Mouse (Mus musculus): Measurements from ENCODE around the gene Scd2. TPM values are rescaled to one million over a fixed set of nuclear protein-coding genes. Genes with fewer than 3 reads are reported as not detected.

Gene Scd2
- polyA plus RNA-seq, 1 experiment from 2014 or later = 178 TPM

DNA sequence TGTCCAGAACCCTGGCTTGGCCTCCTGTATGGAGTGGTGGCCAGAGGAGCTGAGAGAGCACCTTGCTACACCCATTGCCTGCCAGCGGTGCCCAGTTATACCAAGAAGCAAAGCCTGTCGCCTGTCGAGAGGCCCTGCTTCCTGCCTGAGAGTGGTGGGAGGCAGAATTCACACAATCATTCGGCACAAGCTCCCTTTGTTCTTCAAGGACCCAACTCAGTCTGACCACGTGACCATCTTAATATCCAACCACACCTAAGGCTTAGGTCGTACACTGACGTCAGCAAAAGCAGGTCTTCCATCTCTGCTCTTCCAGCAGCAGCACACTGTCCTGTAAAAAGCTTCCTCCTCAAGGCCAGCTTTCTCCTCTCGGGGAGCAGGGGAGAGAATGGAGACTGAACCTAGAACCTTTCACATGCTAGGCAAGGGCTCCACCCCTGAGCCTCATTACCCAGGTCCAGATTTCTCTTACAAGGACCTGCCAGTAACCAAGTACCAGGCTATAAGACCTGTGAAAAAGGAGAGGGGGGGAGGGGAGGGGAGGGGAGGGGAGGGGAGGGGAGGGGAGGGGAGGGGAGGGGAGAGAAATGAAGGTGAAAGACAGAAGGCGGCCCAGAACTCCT is 10.8 kb upstream of the Scd2 start:
- Histone ChIP-seq H3K27me3 (ENCODE audit: insufficient read depth, low read length) (no peaks in the 10 kb centered on the region), H3K9me3 (ENCODE audit: low read length) (no peaks in the 10 kb centered on the region), H3K4me3 (ENCODE audit: low read length) (no peak overlapping the region), H3K4me1 (ENCODE audit: insufficient read depth, low read length) (peaks cover 56% of the 10 kb centered on the region), H3K4me2 (replicated peaks; ENCODE audit: low read depth, low read length) (no peak overlapping the region), H3K36me3 (ENCODE audit: insufficient read depth, low read length) (no peaks in the 10 kb centered on the region), H3K27ac (ENCODE audit: low read length) (peak overlapping the region; percentile 97), H3K9ac (replicated peaks; ENCODE audit: low read length) (no peak overlapping the region)
- WGBS = 31% methylated on average over 9 of the region's 9 CpGs
- ATAC-seq (ENCODE audit: low FRiP score, low TSS enrichment) = no peak

DNA sequence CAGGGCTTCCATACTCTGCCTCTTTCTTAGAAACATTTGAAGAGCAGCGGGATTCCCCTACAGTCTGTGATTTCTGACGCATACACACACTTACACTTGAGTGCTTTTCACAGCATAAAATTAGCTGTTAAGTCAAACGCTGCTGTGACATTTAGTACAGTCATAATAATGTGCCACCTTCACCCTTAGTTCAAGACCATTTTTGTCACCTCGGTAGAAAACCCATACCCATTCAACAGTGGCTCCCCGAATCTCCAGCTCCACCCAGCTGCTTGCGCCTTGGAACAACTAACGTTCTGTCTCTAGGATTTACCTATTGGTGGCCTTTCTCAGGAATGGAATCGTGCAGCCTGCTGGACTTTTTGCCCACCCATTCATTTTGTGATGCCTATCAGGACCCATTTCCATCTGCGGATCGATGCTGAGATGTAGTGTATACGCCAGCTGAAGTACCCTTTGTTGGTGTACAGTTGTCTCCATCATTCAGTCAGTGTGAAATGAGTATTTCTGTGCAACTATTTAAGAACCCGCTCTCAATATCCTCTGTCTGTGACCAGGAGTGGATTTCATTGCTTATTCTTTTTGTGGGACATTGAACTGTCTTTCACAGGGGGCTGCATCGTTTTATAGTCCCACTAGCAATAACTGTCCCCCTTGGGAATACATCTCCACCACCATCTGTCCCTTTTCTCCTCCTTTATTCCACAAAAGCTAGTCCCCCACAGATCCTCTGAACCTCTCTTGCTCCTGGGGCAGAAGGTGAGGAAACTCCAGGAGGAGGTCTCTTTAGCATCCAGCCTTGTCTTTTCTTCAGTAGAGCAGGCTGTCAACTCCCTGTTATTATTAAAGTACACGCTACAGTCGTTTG is 10.1 kb upstream of the Scd2 start:
- H3K4me2 ChIP-seq (replicated peaks; ENCODE audit: low read depth, low read length) = peak overlapping the region; percentile 78
- no peaks in the 10 kb centered on the region for H3K36me3 ChIP-seq (ENCODE audit: insufficient read depth, low read length)
- peak overlapping the region; percentile 72 for H3K9ac ChIP-seq (replicated peaks; ENCODE audit: low read length)
- H3K27me3 ChIP-seq (ENCODE audit: insufficient read depth, low read length) = no peaks in the 10 kb centered on the region
- peak overlapping the region; percentile 97 for H3K27ac ChIP-seq (ENCODE audit: low read length)
- no peak for ATAC-seq (ENCODE audit: low FRiP score, low TSS enrichment)
- H3K9me3 ChIP-seq (ENCODE audit: low read length) = no peaks in the 10 kb centered on the region
- 23% methylated on average over 15 of the region's 15 CpGs for WGBS
- peaks cover 57% of the 10 kb centered on the region for H3K4me1 ChIP-seq (ENCODE audit: insufficient read depth, low read length)
- H3K4me3 ChIP-seq (ENCODE audit: low read length) = peak overlapping the region; percentile 48

DNA sequence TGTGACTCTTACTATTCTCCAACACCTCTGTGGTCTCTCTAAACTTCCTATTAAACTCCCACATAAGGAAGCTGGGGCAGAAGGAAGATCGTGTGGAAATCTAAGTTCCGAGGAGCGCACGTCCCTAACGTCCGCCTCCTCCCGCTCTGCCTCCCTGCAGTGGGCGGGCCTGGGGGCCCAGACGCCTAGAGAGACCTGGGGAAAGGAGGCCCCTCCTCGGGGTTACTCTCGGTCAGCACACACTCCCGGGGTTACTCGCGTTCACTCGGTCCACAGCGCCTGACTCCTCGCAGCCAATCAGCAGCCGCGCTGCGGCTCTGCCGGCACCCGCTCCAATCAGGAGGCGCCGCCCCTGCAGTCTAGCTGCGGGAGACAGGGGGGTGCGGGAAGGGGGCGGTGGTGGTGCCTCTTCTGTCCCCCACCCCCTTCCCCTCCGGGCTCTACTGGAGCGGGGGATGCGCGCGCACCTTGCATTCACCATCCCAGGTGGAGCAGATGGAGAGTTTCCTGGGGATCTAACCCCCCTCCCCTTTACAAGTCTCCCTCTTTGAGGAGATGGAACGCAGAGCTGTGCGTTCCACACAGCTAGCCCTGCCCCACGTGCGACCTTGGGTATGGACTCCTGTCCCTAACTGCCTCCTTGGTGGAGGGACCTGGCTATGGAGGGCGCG is 9.3 kb upstream of the Scd2 start:
- Histone ChIP-seq H3K4me3 (ENCODE audit: low read length) (peak overlapping the region; percentile 48), H3K9ac (replicated peaks; ENCODE audit: low read length) (peak overlapping the region; percentile 72), H3K27me3 (ENCODE audit: insufficient read depth, low read length) (no peaks in the 10 kb centered on the region), H3K36me3 (ENCODE audit: insufficient read depth, low read length) (no peaks in the 10 kb centered on the region), H3K9me3 (ENCODE audit: low read length) (no peaks in the 10 kb centered on the region), H3K27ac (ENCODE audit: low read length) (peak overlapping the region; percentile 97), H3K4me1 (ENCODE audit: insufficient read depth, low read length) (peaks cover 57% of the 10 kb centered on the region), H3K4me2 (replicated peaks; ENCODE audit: low read depth, low read length) (peak overlapping the region; percentile 78)
- WGBS = under 1% methylated on average over 37 of the region's 38 CpGs
- peak; percentile 99 for ATAC-seq (ENCODE audit: low FRiP score, low TSS enrichment)

- WGBS = 2% methylated on average over 11 of the region's 11 CpGs
- no peaks in the 10 kb centered on the region for H3K27me3 ChIP-seq (ENCODE audit: insufficient read depth, low read length)
- peak overlapping the region; percentile 97 for H3K27ac ChIP-seq (ENCODE audit: low read length)
- peaks cover 55% of the 10 kb centered on the region for H3K4me1 ChIP-seq (ENCODE audit: insufficient read depth, low read length)
- peak; percentile 68 for ATAC-seq (ENCODE audit: low FRiP score, low TSS enrichment)
- peak overlapping the region; percentile 48 for H3K4me3 ChIP-seq (ENCODE audit: low read length)
- no peaks in the 10 kb centered on the region for H3K9me3 ChIP-seq (ENCODE audit: low read length)
- peak overlapping the region; percentile 72 for H3K9ac ChIP-seq (replicated peaks; ENCODE audit: low read length)
- H3K4me2 ChIP-seq (replicated peaks; ENCODE audit: low read depth, low read length) = peak overlapping the region; percentile 78
- no peaks in the 10 kb centered on the region for H3K36me3 ChIP-seq (ENCODE audit: insufficient read depth, low read length)
These were observed 8.8 kb upstream of the Scd2 start for GRCm38 (mm10) chr19:44284723-44285122.

- H3K4me3 ChIP-seq (ENCODE audit: low read length) = no peak overlapping the region
- no peak overlapping the region for H3K9ac ChIP-seq (replicated peaks; ENCODE audit: low read length)
- H3K4me1 ChIP-seq (ENCODE audit: insufficient read depth, low read length) = peaks cover 54% of the 10 kb centered on the region
- WGBS = 83% methylated on average over 8 of the region's 8 CpGs
- H3K27me3 ChIP-seq (ENCODE audit: insufficient read depth, low read length) = no peaks in the 10 kb centered on the region
- no peak for ATAC-seq (ENCODE audit: low FRiP score, low TSS enrichment)
- no peak overlapping the region for H3K4me2 ChIP-seq (replicated peaks; ENCODE audit: low read depth, low read length)
- no peak overlapping the region for H3K27ac ChIP-seq (ENCODE audit: low read length)
- H3K36me3 ChIP-seq (ENCODE audit: insufficient read depth, low read length) = no peaks in the 10 kb centered on the region
- H3K9me3 ChIP-seq (ENCODE audit: low read length) = no peaks in the 10 kb centered on the region
These were observed 7.9 kb upstream of the Scd2 start for GRCm38 (mm10) chr19:44285554-44285953.

DNA sequence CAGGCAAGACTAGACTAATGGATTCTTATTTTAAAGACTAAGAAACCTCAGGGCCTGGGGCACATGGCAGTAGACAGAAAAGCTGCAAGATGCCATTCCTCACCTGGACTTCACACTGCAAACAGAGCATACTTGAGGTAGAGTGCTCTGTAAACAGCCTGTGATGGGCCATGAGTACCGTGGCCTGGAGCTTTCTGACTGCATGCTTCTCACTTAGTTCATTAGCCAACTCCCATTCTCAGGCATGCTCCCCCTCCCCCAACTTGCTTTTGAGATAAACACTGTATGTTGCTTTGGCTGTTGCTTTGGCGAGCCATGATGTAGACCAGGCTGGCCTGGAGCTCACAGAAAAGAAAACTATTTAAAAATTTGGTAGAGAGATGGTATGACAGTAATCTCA is 7.4 kb upstream of the Scd2 start:
- WGBS = 52% methylated on average over 2 of the region's 2 CpGs
- H3K4me1 ChIP-seq (ENCODE audit: insufficient read depth, low read length) = peaks cover 49% of the 10 kb centered on the region

GRCm38 (mm10) chr19:44287415-44288110 is 5.9 kb upstream of the Scd2 start:
- Histone ChIP-seq H3K9me3 (ENCODE audit: low read length) (no peaks in the 10 kb centered on the region), H3K27ac (ENCODE audit: low read length) (no peak overlapping the region), H3K36me3 (ENCODE audit: insufficient read depth, low read length) (no peaks in the 10 kb centered on the region), H3K9ac (replicated peaks; ENCODE audit: low read length) (no peak overlapping the region), H3K4me1 (ENCODE audit: insufficient read depth, low read length) (peaks cover 45% of the 10 kb centered on the region), H3K4me2 (replicated peaks; ENCODE audit: low read depth, low read length) (no peak overlapping the region), H3K4me3 (ENCODE audit: low read length) (no peak overlapping the region), H3K27me3 (ENCODE audit: insufficient read depth, low read length) (no peaks in the 10 kb centered on the region)
- no peak for ATAC-seq (ENCODE audit: low FRiP score, low TSS enrichment)
- 71% methylated on average over 11 of the region's 11 CpGs for WGBS

More for the DNA sequence above, 7.4 kb upstream of the Scd2 start:
- Histone ChIP-seq H3K36me3 (ENCODE audit: insufficient read depth, low read length) (no peaks in the 10 kb centered on the region), H3K4me2 (replicated peaks; ENCODE audit: low read depth, low read length) (no peak overlapping the region), H3K9me3 (ENCODE audit: low read length) (no peaks in the 10 kb centered on the region), H3K27ac (ENCODE audit: low read length) (no peak overlapping the region), H3K9ac (replicated peaks; ENCODE audit: low read length) (no peak overlapping the region), H3K4me3 (ENCODE audit: low read length) (no peak overlapping the region), H3K27me3 (ENCODE audit: insufficient read depth, low read length) (no peaks in the 10 kb centered on the region)
- no peak for ATAC-seq (ENCODE audit: low FRiP score, low TSS enrichment)

DNA sequence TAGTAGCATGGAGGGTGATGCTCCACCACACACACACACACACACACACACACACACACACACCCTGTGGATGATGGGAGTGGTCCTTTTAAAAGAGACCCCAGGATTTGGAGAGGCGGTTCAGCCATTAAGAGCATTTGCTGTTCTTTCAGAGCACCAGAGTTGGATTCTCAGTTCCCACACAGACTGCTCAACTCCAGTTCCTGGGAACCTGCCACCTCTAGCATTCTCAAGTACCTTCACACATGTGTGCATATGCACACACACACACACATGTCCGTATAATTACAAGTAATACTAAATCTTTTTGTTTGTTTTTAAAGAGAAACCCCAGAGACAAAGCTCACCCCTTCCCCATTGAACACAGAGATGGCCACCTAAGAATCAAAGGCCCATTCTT is 1.4 kb upstream of the Scd2 start:
- Histone ChIP-seq H3K36me3 (ENCODE audit: insufficient read depth, low read length) (peaks cover 7% of the 10 kb centered on the region; the same call in 1 of the 2 replicates), H3K4me2 (replicated peaks; ENCODE audit: low read depth, low read length) (no peak overlapping the region), H3K4me3 (ENCODE audit: low read length) (no peak overlapping the region), H3K27ac (ENCODE audit: low read length) (peak overlapping the region; percentile 97; the same call in 1 of the 2 replicates), H3K9ac (replicated peaks; ENCODE audit: low read length) (no peak overlapping the region), H3K27me3 (ENCODE audit: insufficient read depth, low read length) (no peaks in the 10 kb centered on the region), H3K9me3 (ENCODE audit: low read length) (no peaks in the 10 kb centered on the region), H3K4me1 (ENCODE audit: insufficient read depth, low read length) (peaks cover 51% of the 10 kb centered on the region)
- no peak for ATAC-seq (ENCODE audit: low FRiP score, low TSS enrichment)
- 83% methylated on average over 2 of the region's 2 CpGs for WGBS

- ATAC-seq (ENCODE audit: low FRiP score, low TSS enrichment) = no peak
- peak overlapping the region; percentile 92; the same call in 1 of the 2 replicates for H3K4me3 ChIP-seq (ENCODE audit: low read length)
- H3K9me3 ChIP-seq (ENCODE audit: low read length) = no peaks in the 10 kb centered on the region
- H3K4me1 ChIP-seq (ENCODE audit: insufficient read depth, low read length) = peaks cover 54% of the 10 kb centered on the region
- H3K27ac ChIP-seq (ENCODE audit: low read length) = peak overlapping the region; percentile 97
- 58% methylated on average over 3 of the region's 3 CpGs for WGBS
- peak overlapping the region; percentile 73 for H3K9ac ChIP-seq (replicated peaks; ENCODE audit: low read length)
- peak overlapping the region; percentile 93 for H3K4me2 ChIP-seq (replicated peaks; ENCODE audit: low read depth, low read length)
- no peaks in the 10 kb centered on the region for H3K27me3 ChIP-seq (ENCODE audit: insufficient read depth, low read length)
- H3K36me3 ChIP-seq (ENCODE audit: insufficient read depth, low read length) = peaks cover 9% of the 10 kb centered on the region
These were observed 991 bp upstream of the Scd2 start for GRCm38 (mm10) chr19:44292483-44292882.
